Mouse (Mus musculus) embryonic facial prominence, embryonic 15.5 days (tissue): Measurements from ENCODE around the gene Nkx1-2. TPM values are rescaled to one million over a fixed set of nuclear protein-coding genes. Genes with fewer than 3 reads are reported as not detected.

Source experiments
- ATAC-seq: fragments of 200-750 bp; cut with Nextera tagmentation; 2 replicates; pipeline ENCODE4 v1.8.0; 2017; ENCODE audit warnings: low read depth, moderate TSS enrichment; ENCODE audit not compliant: insufficient number of reproducible peaks, low FRiP score, low TSS enrichment
- H3K27ac ChIP-seq: fragments of 300-500 bp; sonication (generic); replicated peaks from 2 replicates; pipeline ENCODE4 v1.5.1; 2015; ENCODE audit warnings: mild to moderate bottlenecking, inconsistent platforms
- H3K27me3 ChIP-seq: fragments of 300-500 bp; sonication (generic); 2 replicates; pipeline ENCODE4 v1.6.1; 2015; ENCODE audit warnings: inconsistent platforms
- H3K36me3 ChIP-seq: fragments of 300-500 bp; sonication (generic); 2 replicates; pipeline ENCODE4 v1.6.1; 2015; ENCODE audit warnings: mild to moderate bottlenecking, inconsistent platforms
- H3K4me1 ChIP-seq: fragments of 300-500 bp; sonication (generic); 2 replicates; pipeline ENCODE4 v1.6.1; 2015; ENCODE audit warnings: inconsistent platforms
- H3K4me2 ChIP-seq: fragments of 300-500 bp; sonication (generic); replicated peaks from 2 replicates; pipeline ENCODE4 v1.6.1; 2015; ENCODE audit warnings: mild to moderate bottlenecking, inconsistent platforms
- H3K4me3 ChIP-seq: fragments of 300-500 bp; sonication (generic); replicated peaks from 2 replicates; pipeline ENCODE4 v1.5.1; 2015; ENCODE audit warnings: mild to moderate bottlenecking, inconsistent platforms
- H3K9ac ChIP-seq: fragments of 300-500 bp; sonication (generic); 2 replicates; pipeline ENCODE4 v1.6.1; 2015; ENCODE audit warnings: inconsistent platforms
- H3K9me3 ChIP-seq: fragments of 300-500 bp; sonication (generic); replicated peaks from 2 replicates; pipeline ENCODE4 v1.6.1; 2016; ENCODE audit warnings: inconsistent platforms
- WGBS: fragments of 180-500 bp; shearing (Covaris S2); methylation state at CpG from one replicate; pipeline ENCODE4 v1.1.7; 2015; 5-methylcytosine and 5-hydroxymethylcytosine counted together
- polyA plus RNA-seq: library from polyadenylated mRNA; unstranded; fragments of >200 nt; fragmentation: Nextera tagmentation; extraction: Ambion mirVana; gene quantifications from 2 replicates; pipeline ENCODE4 v1.2.1, GENCODE M21; 2015

Gene Nkx1-2
- polyA plus RNA-seq, 1 experiment from 2014 or later = not detected

DNA sequence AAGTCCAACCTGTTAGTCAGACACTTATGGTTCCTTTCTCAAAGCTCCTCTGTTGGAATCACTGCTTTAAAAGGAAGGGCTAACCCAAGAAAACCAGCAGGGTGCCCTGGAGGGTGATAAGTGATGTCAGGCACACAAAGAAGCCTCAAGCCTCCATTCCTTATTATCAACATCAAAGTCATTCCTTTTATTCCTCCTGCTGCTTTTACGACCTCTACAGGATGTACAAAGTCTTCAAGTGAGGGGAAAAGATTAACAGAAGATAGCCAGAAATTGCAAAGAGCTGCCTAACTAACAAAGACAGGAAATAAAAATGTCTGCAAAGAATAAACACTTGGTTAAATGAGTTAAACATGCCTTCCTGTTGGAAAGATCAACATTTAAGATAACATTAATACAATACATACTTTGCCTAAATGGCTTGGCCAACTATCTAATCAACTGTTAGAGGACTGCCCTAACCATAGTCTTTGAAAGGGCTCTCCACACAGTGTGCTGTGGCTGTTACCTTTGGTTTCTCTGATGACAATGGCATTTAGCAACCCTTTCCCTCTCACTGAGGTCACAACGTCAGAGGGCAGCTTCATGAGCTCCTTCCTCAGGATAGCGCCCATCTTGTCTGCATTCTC is 40.2 kb downstream of the Nkx1-2 start:
- Histone ChIP-seq H3K27me3 (no peaks in the 10 kb centered on the region), H3K27ac (peak overlapping the region; percentile 44; the same call in 1 of the 2 replicates), H3K4me1 (peaks cover 12% of the 10 kb centered on the region; the same call in 1 of the 2 replicates), H3K36me3 (peaks cover 66% of the 10 kb centered on the region), H3K9me3 (no peaks in the 10 kb centered on the region), H3K9ac (no peak overlapping the region), H3K4me3 (no peak overlapping the region), H3K4me2 (no peak overlapping the region)
- WGBS = 53% methylated on average over 3 of the region's 3 CpGs
- no peak for ATAC-seq

DNA sequence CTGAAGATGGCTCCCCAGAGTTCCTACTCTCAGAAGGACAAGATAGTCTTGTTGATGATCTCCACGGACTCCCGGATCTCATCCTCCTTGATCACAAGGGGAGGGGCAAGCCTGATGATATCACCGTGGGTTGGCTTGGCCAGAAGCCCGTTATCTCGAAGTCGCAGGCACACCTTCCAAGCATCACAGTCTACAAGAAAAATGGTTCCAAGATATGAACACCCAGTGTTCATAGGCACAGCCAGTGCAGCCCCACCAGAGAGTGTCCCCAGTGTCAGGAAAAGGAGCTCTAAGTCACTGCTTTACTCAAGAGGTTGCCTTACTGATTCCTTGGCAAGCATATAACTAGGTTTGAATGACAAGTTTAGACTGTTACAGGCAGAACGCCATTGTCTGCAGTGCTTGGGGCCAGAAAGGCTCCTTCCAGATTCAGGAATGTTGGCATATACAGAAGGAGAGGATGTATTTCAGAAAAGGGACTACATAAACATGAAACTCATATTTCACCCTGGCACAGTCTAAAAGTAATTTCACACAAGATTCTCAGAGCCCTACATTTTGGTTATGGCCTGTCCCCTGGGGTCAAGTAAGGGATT is 41.2 kb downstream of the Nkx1-2 start:
- Histone ChIP-seq H3K9me3 (no peaks in the 10 kb centered on the region), H3K27me3 (no peaks in the 10 kb centered on the region), H3K9ac (no peak overlapping the region), H3K4me2 (no peak overlapping the region), H3K36me3 (peaks cover 55% of the 10 kb centered on the region), H3K27ac (peak overlapping the region; percentile 48; the same call in 1 of the 2 replicates), H3K4me1 (peaks cover 12% of the 10 kb centered on the region; the same call in 1 of the 2 replicates), H3K4me3 (no peak overlapping the region)
- 65% methylated on average over 7 of the region's 7 CpGs for WGBS
- ATAC-seq = no peak

DNA sequence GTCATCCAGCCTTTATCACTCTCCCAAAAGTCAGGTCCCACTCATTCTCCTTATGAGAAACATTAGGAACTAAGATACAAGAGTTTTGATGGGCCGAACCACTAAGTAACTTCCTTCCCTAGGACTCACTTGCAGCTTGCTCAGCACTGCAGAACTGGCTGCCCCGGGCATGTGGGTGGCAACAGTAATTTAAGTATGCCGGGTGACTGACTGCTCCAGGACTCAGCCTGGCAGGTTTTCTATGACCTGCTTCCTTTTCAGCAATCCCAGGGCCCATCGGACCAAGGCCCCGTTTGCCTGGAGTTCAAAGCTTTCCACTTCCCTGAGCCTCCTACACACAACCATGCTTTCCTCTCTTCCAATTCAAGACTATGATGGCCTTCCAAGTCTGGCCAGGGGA is 42.9 kb downstream of the Nkx1-2 start:
- Histone ChIP-seq H3K9ac (no peak overlapping the region), H3K27me3 (no peaks in the 10 kb centered on the region), H3K4me1 (peaks cover 12% of the 10 kb centered on the region; the same call in 1 of the 2 replicates), H3K4me2 (no peak overlapping the region), H3K27ac (no peak overlapping the region), H3K36me3 (peaks cover 39% of the 10 kb centered on the region), H3K9me3 (no peaks in the 10 kb centered on the region), H3K4me3 (no peak overlapping the region)
- 71% methylated on average over 5 of the region's 5 CpGs for WGBS
- ATAC-seq = no peak

DNA sequence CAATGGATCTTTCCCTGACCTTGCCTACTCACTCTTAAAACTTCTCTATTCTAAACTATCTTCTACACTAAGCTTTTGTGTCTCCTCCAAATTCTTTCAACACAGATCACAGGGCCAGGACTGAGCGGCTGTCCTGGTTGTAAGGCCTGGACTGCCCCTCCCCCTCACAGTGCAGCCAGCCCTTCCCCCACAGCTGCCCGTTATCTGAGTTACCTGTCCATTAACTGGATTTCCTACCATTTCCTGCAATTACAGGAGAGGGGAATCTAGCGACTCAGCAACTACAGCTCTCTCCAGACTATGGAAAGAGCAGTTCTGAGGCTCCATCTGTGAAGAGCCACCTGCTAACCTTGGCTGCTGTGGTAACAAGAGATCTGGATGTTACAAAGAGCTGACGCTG is 43.5 kb downstream of the Nkx1-2 start:
- Histone ChIP-seq H3K4me2 (no peak overlapping the region), H3K4me3 (no peak overlapping the region), H3K4me1 (peaks cover 17% of the 10 kb centered on the region), H3K27me3 (no peaks in the 10 kb centered on the region), H3K36me3 (peaks cover 32% of the 10 kb centered on the region), H3K9me3 (no peaks in the 10 kb centered on the region), H3K27ac (no peak overlapping the region), H3K9ac (no peak overlapping the region)
- ATAC-seq = no peak
- WGBS = 35% methylated on average over 4 of the region's 4 CpGs

DNA sequence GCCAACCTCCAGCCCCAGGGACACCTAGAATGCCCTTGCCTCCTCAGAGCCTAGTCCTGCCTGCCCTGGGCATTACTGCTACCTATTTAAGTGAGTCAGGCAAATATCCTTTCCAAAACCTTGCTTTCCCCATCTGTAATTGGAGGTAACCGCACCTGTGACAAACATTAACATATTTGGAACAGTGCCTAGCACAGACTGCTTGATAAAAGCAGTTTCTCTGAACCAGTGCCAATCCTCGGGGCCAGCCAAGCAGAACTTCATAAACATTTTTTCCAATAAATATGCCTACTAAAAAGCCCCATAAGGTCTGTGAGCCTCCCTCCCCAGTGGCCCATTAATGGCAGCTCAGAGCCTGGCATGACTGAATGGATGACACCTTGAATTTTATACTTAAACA is 45.3 kb downstream of the Nkx1-2 start:
- WGBS = 51% methylated on average over 2 of the region's 2 CpGs
- Histone ChIP-seq H3K4me2 (no peak overlapping the region), H3K27me3 (no peaks in the 10 kb centered on the region), H3K27ac (no peak overlapping the region), H3K4me3 (no peak overlapping the region), H3K36me3 (peaks cover 16% of the 10 kb centered on the region), H3K4me1 (peaks cover 16% of the 10 kb centered on the region), H3K9ac (no peak overlapping the region), H3K9me3 (no peaks in the 10 kb centered on the region)
- no peak for ATAC-seq

DNA sequence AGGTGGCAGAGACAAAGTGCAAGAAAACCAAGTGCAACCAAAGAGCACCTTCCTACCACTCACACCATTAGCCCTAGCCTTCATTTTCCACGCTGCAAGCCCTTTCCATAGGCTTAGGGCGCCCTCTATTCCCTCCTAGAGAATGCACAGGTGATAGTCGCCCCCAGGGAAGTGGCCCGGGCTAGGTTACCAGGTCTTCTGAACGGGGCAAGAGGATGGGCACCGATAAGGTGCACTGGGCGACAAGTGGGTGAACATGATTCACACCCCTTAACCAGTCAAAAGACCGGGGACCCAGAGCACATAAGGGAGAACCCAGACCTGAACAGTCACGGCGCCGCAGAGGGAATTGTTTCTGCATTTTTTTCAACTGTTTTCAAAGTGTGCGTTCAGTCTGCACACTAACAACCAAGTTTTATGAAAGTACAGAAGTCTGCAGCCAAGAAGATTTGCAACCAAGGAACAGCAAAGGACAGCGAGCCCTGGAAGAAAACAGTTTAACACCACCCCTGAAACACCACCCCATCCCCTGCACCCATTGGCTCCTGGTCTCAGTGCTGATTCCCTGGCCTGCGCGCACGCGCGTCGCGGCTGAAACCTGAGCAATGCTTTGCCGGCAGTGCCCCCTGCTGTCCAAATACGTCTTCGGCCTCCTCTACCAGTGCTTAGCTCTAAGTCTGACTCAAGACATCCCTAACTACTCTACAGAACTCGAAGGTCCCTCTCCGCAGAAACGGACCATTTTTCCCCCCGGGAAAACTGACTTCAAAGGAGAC is 47.9 kb downstream of the Nkx1-2 start:
- H3K4me1 ChIP-seq = peaks cover 5% of the 10 kb centered on the region; the same call in 1 of the 2 replicates
- H3K9me3 ChIP-seq = no peaks in the 10 kb centered on the region
- 2% methylated on average over 27 of the region's 27 CpGs for WGBS
- peak overlapping the region; percentile 51 for H3K4me3 ChIP-seq
- H3K4me2 ChIP-seq = peak overlapping the region; percentile 91
- peak overlapping the region; percentile 60 for H3K27ac ChIP-seq
- H3K27me3 ChIP-seq = no peaks in the 10 kb centered on the region; the same call in 1 of the 2 replicates
- peak; percentile 93 for ATAC-seq
- peak overlapping the region; percentile 37 for H3K9ac ChIP-seq
- 0 out of 2 replicates have a peak, but pooled peaks cover under 1% of the 10 kb centered on the region for H3K36me3 ChIP-seq

DNA sequence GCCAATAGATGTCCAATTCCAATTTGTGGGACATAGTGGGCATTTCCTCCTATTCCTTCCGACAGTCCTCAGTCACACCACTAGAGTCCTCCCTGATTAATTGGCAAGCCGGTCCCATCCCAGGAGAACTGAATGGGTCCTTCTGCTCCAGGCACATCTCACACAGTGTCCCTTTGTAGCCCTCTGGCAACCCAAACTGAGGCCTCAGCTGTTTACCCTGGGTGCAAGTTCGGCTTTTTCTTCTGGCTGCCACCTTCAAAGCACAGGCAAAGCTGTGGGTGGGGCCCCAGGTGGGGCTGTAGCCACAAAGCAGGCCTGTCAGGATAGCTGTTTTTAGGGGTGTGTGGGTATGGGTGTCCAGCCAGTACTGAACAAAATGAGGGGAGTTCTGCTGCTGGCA is 52.3 kb downstream of the Nkx1-2 start:
- no peak for ATAC-seq
- WGBS = 68% methylated on average over 3 of the region's 3 CpGs
- H3K4me3 ChIP-seq = no peak overlapping the region

More for the DNA sequence above, 52.3 kb downstream of the Nkx1-2 start:
- no peaks in the 10 kb centered on the region; the same call in 1 of the 2 replicates for H3K27me3 ChIP-seq
- H3K27ac ChIP-seq = no peak overlapping the region
- no peaks in the 10 kb centered on the region for H3K9me3 ChIP-seq
- H3K9ac ChIP-seq = no peak overlapping the region
- no peak overlapping the region for H3K4me2 ChIP-seq
- no peaks in the 10 kb centered on the region for H3K36me3 ChIP-seq
- peaks cover 5% of the 10 kb centered on the region; the same call in 1 of the 2 replicates for H3K4me1 ChIP-seq

Other genes with a start within 250 kb of the Nkx1-2 start
- gene Oat, start 23.2 kb downstream of the Nkx1-2 start, polyA plus RNA-seq = 225 and 237 TPM in 2 replicates
- 14.4 and 17.4 TPM in 2 replicates for gene Lhpp, start 11.0 kb upstream of the Nkx1-2 start, polyA plus RNA-seq
- 21.6 and 22.5 TPM in 2 replicates for gene Fam53b, start 214.2 kb upstream of the Nkx1-2 start, polyA plus RNA-seq